Mouse (Mus musculus) CH12F3 (cell line): ENCODE results near the gene Wbp1l.
"Not testable (repeated sequence)": the region's sequence is repeated elsewhere in the genome, so short reads cannot be mapped to it uniquely, and the experiment has no call there.

Source experiments
- in situ Hi-C: fragments of 300-500 bp; cut with MboI; formaldehyde crosslinking; loops from 2 replicates; pipeline ENCODE4 v1.14.3; 2020; ENCODE audit warnings: low sequenced_read_pairs

Gene Wbp1l

DNA sequence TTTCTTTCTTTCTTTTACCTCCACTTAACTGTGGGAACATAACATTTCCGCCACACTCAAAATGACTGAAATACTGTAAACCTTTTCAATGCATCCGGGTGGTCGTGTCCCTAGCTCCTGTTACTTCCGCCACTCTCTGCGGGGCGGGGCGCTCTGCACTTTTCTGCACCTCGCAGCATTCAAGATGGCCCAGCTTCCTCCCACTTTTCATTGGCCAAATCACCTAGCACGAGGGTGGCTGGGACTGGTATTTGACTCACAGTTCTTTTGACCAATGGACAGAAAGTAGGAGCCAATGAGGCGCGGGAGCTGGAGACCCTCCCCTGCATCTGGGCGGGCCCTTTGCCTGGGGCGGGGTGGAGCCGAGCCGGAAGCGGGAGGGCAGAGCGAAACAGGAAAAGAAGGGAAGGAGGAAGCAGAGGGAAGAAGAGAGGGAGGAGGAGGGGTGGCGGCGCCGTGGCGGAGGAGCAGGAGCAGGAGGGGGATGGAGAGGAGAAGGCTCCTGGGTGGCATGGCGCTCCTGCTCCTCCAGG lies at the start of gene Wbp1l:
Wbp1l (plus strand) TSS at position 365 of the 533 bp plus-strand sequence.
- in situ Hi-C loops, result no loop called here

DNA sequence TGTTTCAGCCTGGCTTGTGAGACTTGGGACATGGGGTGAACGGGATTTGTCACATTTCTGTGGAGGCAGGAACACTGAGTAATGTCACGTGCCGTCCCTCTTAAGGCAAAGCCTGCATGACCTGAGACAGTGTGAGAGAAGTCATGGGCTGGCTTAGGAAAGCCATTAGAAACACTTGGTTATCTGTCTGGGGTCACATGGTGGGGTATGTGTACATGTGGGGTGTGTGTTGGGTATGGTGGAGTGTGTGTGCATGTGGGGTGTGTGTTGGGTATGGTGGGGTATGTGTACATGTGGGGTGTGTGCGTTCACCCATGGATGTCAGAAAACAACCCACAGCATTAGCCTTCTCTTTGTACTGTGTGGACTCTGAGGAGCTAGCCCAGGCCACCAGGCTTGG lies 48.5 kb upstream of the Wbp1l start:
- in situ Hi-C loops, result no loop called here

GRCm38 (mm10) chr19:46552496-46552895 lies 46.4 kb upstream of the Wbp1l start:
- in situ Hi-C loops, result no loop called here

DNA sequence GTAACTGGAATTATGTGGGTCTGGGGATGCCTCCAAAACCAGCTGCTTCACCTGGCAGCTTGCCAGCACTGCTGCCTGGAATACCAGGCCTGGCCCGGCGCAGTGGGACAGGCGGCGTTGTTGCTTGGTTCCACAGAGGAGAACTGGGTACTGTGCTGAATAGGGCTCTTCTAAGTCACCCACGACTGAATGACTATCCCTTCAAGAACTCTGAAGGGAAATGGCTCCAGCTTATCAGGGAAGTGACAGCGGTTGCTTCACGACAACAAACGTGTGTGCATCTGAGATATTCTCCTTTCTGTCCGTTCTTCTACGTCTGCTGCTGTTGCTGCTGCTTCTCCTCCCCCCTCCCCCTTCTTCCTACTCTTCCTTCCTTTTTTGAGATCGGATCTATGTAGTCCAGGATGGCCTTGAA lies 45.3 kb upstream of the Wbp1l start:
- in situ Hi-C loops, result no loop called here

DNA sequence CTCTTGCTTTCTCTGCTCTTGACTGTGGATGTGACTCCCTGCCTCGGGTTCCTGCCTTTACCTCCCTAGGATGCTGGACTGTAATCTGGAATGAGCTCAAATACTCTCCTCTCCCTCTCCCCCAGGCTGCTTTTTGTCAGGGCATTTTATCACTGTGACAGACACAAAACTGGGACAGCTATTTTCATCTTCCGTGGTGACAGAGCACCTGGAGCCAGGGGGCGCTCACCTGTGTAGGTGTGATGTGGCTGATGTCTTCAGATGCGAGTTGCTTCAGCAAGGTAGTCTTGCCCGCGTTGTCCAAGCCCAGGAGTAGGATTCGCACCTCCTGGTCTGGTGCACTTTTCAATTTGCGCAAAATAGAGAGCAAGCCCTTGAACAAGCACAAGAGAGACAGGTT lies 40.9 kb upstream of the Wbp1l start:
- in situ Hi-C loops, result no loop called here

DNA sequence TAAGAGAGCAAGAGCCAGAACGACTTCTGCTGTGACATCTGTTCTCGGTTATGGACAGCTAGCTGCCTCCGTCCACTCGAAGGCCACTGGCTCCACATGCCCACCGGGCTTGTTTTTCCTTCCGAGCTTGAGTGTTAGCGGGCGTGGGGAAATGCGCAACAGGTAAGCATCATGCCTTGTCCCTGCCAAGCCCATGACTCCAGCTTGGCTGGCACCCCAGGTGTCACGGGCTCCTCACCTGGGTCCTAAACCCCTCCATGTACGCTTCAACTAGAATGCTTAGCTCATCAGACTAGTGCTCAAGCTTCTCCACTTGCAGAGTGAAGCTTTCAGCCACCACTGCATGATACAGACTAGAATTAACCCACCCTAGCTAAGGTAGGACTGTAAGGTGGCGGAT lies 40.3 kb upstream of the Wbp1l start:
- in situ Hi-C loops, result no loop called here

- in situ Hi-C loops, result no loop called here
Observed at GRCm38 (mm10) chr19:46562132-46562531, 36.8 kb upstream of the Wbp1l start.

DNA sequence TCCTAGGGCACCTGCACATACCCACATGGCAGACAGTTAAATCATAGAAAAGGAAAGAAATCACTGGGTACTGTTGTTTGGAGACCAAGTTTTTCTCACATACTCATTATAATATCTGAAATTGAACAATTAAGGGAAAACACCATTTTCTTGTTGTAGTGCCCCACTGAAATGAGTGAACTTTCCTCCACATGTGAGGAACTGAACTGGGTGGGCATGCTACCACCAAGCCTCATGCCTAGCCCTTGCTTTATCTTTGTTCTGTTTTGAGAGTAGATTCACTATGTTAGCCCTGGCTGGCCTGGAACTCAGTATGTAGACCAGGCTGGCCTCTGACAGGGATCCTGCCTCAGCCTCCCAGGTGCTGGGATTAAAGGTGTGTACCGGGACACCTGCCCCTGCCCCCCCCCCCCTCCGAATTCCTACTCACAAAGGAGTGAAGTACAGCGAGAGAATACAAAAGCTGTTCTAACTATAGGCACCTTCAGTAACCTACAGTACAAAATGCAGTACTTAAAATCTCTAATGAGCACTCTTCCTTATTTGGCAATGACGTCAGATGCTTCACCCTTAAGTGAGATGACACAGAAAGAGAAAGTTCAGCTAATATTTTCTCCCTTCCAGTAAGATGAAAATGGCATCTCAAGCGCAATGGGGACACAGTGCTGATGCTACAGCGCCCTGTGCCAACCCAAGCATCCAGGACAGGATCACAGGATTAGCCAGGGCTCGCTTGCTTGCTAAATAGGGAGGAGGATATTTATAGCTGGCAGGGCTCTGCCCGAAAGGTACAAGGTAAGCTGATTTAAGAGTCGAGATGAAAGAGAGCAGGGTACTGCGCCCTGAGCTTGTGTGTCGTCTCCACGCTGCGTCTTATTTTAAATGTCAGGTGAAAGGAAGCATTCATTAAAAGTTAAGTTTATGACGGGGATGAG lies 36.0 kb upstream of the Wbp1l start:
- in situ Hi-C loops, result no loop called here

DNA sequence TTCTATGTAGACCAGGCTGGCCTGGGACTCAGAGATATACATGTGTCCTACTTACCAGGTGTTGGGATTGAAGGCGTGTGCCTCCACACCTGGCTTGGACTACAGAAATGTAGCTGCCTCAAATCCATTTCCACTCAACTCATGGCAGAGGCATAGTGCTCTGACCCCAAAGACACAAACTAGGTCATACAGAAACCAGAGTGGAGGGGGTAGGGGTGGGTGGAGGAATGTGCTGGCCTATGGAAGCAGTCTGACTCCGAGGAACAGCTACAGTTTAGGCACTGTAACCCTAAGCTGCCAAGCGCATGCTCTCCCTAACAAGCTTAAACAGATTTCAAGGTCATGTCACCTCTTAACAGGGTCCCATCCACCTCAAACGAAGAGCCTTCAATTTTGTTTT lies 35.3 kb upstream of the Wbp1l start:
- in situ Hi-C loops, result no loop called here

DNA sequence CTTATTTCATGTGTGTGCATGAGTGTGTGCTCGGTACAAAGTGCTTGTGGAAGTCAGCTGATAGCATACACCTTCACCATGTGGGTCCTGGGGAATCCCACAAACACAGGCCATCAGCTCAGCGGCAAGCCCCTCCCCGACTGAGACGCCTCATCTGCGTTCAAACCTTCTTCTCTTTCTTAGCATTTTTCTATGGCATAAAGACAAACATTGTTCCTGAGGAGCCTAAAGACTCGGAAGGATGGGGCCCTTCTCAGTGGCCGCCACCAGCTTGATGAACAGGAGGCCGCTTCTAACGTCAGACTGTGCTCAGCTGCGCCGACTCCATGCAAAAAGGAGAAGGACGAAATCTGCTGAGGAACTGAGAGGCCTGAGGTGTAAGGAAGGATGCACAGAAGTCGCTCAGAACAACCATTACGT lies 34.8 kb upstream of the Wbp1l start:
- in situ Hi-C loops, result no loop called here

- in situ Hi-C loops, result not testable (repeated sequence)
Observed at GRCm38 (mm10) chr19:46571211-46571877, 27.5 kb upstream of the Wbp1l start.

DNA sequence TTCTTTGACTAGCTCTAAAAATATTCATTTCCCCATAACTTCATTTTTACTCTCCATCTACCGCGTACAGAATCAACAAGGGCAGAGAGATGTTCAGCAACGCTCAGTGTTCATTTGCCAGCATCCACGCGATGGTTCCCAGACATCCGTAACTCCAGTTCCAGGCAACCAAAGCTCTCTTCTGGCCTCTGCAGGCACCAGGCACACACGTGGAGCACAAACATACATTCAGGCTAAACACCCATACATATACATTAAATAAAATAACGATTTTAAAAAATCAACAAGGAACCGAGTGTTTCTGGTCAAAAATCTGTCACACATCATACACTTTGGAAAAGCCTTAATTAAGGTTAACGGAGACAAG lies 27.0 kb upstream of the Wbp1l start:
- in situ Hi-C loops, result no loop called here

- in situ Hi-C loops, result no loop called here
Observed at GRCm38 (mm10) chr19:46572548-46572947, 26.3 kb upstream of the Wbp1l start.

GRCm38 (mm10) chr19:46572951-46573937 lies 25.6 kb upstream of the Wbp1l start, which contains the start of the genes Arl3 and Sfxn2:
Gene Arl3 (minus strand): TSS chr19:46573198.
Gene Sfxn2 (plus strand): TSS chr19:46573365.
- in situ Hi-C loops, result no loop called here

DNA sequence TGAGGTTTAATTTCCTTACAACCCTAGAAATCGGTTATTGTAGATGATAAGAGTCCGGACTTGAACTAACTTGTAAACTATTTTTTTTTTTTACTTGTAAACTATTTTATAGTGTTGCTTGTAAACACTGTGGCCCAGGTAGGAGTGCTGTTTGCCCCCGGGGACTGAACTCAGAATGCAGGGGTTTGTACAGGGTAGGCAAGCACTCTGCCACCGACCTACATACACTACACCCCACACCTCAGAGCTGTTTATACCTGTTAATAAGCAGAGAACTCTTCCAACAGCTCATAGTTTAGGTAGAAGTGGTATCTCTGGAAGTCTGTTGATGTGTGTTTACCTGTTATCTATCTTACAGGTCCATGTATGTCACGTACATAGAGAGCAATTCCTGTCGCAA lies 24.9 kb upstream of the Wbp1l start:
- in situ Hi-C loops, result no loop called here

GRCm38 (mm10) chr19:46575196-46575595 lies 23.7 kb upstream of the Wbp1l start:
- in situ Hi-C loops, result no loop called here

DNA sequence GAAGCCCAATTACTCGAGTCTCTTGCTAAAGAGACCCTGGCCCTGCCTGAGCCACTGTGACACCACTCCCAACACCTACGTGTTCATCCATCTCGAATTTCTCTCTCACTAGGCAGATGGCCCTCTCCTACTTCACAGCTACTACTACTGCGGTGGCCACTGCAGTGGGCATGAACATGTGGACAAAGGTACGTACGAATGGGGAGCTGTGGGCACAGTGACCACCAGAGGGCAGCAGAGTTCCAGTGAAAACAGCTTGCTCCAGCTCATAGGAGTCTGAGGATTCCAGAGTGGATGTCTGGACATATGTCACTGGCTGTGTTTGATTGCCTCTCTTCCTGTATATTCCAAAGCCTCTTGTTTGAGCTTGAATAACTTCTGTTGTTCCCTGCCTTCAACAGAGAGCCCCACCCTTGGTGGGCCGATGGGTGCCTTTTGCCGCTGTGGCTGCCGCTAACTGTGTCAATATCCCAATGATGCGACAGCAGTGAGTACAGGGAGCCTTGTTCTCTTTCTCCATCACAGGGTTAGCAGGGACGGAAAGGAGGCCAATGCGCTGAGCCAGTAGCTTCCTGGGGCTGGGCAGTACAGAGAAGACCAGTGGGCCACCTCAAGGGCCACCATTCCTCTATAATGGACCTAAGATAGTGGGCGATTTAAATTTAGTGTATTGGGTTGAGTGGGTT lies 10.9 kb upstream of the Wbp1l start:
- in situ Hi-C loops, result loop anchor here (10.0 kb wide), 1 partner anchor 157 kb away; no protein-coding TSS in a partner anchor

DNA sequence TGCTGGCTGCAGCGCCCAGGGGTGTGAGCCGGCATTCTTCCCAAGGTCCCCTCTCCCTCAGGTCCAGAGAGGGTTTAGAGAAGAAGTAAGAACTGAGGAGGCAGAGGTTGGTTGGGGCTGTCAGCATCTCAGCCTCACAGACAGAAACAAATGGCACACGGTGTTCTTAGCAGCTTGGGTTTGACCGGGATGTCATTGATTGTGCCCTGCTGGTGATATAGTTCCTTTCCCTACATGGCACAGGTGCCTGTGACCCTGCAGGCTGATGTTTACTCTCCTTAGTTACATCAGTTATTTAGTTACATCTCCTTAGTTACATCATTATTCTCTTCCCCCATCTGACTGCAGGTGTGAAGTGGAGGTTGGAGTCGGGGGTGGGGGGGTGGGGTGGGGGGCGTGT lies 7.3 kb upstream of the Wbp1l start:
- in situ Hi-C loops, result no loop called here

- in situ Hi-C loops, result no loop called here
Observed at GRCm38 (mm10) chr19:46592751-46593439, 6.0 kb upstream of the Wbp1l start.
